Mouse (Mus musculus) c-Kit-positive CD71-positive TER-119-negative erythroid progenitor cells, embryonic 14.5 days (primary cell): ENCODE data around the gene Rpa3.

ENCODE experiments used
- DNase-seq: peaks from one replicate; pipeline ENCODE4 v3.0.0-alpha.2; 2013; ENCODE audit warnings: low read depth

Gene Rpa3

DNA sequence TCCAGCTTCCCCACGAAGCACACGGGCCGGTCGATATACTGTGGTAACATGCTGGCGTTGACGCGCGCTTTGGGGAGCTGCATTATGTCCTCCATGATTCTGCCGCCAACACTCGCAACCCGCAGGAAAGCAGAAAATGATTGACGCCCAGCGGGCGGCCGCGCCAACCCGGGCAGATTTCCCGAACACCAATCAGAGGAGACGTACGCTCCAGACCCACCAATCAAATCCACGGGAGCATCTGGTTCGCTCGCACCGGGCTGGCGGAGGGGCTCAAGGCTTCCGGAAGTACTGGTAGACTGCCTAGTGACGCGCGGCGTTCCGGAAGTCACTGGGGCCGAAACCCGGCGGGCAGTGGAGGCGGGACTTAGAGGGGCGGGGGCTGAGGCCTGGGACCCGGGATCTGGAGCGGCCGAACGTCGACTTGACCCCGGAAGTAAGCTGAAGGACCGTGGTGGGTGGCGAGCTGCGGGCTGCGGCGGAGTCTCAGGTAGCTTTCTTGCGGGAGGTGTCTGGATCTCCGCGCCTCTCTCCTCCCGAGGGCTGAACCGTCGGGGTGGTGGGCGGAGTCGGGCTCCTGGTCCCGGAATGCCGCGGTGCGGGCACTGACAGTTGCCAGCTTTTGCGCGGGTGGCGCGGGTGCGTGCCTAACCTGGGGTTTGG is at the start of gene Rpa3, which contains the start of the genes Umad1 and Gm45062:
Gene Rpa3, minus strand, starts transcription at position 170 of the 663 bp plus-strand sequence.
Gene Umad1, plus strand, starts transcription at position 285 of the 663 bp plus-strand sequence.
Gene Gm45062, plus strand, starts transcription at position 447 of the 663 bp plus-strand sequence.
- DNase-seq: peak; percentile 98

DNA sequence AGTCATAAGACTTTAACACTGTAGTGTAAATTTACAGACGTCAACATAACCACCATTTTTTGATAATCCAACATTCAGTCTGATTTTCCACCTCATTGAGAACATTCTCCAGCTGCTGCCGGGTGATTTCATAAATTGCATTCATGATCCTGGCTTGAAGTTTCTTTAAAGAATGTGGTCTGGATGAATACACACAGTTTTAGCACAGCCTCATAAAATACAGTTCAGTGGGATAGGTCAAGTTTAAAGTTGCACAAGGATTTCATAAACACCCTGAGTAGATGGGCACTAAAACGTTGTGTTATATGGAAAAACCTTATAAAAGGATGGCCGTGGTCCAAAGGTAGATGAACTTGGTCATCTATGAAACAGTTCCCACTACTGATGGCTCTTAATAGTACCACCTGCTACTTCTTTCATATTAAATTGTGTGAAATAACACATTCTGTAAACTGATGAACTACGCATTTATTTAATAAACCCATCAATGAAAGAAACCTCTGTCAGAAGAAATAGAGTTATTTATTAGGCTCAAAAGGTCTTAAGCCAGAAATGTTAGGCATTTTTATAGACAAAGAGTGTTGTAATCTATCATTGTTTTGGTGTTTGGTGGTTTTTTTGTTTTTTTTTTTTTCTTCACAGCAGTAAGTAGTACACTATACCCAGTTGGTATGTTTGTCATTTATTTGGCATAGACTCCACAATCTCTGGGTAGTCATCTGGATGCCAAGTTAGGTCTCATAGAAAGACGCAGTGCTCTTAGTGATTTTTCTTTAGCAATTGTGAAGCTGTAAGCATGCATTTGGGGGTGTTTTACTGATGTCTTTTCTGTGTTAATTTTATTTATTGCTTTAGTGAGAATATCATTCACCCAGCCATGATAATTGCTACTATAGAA is 49.2 kb upstream of the Rpa3 start:
- no peak for DNase-seq

DNA sequence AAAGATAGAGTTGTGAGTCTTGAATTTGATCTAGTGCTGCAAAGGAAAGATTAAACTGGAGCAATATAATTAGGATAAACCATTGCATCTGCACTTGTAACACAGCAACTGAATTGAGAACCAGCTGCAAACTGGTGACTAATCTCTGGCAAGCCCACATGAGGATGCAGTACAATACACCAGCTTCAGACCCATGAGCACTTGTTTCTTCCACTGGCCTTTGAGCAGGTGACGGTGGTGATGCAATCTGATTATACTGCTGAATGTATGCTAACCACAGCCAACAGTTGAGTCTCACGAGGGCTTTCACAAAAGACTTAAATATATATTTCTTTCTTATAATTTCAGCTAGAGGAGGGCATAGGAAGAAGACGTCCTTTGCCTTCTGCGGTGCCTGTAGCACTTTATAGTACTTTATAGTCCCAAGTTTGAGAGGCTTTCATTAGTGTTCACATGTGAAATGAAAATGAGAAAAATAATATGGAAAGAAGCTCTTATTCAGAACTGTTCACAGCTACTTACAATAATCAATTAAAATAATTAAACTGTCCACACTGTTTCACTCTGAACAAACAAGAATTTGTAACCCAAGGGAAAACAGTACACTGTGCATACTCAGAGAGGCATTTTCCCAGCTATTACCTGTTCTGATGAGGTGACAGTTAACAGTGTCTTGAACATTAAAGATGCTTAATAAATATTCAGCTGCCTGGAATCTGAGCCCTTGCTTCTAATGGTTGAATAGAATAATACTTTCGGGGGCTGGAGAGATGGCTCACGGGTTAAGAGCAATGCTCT is 40.3 kb upstream of the Rpa3 start:
- no peak for DNase-seq

GRCm38 (mm10) chr6:8294048-8294784 is 35.2 kb upstream of the Rpa3 start:
- DNase-seq: no peak

- DNase-seq: no peak
Observed at GRCm38 (mm10) chr6:8288755-8289580, 30.0 kb upstream of the Rpa3 start.

DNA sequence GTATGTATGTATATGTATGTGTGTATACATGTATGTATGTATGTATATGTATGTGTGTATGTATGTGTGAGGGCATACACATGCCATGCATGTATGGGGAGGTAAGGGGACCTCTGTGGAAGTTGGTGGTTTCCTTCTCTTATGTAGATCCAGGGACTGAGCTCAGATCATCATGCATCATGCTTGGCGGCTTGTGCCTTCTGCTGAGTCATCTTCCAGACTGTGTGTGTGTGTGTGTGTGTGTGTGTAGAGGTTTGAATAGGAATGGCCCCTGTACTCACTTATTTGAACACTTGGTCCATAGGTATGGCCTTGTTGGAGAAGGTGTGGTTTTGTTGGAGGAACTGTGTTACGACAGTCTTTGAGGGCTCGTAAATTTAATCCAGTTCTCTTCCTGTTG is 27.2 kb upstream of the Rpa3 start:
- no peak for DNase-seq

DNA sequence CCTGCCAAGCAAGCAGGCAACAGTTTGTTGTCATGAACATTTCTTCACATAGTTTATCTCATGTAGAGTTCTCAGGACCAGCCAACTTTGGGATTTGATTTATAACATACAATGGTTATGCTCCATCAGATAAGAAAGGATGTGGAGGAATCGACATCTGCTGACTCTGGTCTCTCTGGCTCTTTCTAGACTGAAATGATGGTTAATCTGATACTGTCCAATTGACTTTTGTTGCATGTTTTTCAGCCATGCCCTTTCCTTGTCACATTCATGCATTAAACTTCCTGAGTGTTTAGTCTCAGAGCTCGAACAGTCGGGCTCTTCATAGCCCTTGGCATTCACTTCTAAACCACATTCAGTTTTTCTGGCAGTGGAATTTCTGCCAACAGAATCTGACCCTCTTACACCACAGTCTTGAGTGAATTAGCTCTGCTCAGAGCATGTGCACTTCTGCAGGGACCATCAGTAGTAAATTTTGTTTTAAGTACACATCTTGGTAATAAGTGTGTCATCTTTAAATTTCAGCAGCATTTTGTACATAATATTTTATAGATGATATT is 26.5 kb upstream of the Rpa3 start:
- DNase-seq: no peak

GRCm38 (mm10) chr6:8283255-8283654 is 24.3 kb upstream of the Rpa3 start:
- DNase-seq: no peak

DNA sequence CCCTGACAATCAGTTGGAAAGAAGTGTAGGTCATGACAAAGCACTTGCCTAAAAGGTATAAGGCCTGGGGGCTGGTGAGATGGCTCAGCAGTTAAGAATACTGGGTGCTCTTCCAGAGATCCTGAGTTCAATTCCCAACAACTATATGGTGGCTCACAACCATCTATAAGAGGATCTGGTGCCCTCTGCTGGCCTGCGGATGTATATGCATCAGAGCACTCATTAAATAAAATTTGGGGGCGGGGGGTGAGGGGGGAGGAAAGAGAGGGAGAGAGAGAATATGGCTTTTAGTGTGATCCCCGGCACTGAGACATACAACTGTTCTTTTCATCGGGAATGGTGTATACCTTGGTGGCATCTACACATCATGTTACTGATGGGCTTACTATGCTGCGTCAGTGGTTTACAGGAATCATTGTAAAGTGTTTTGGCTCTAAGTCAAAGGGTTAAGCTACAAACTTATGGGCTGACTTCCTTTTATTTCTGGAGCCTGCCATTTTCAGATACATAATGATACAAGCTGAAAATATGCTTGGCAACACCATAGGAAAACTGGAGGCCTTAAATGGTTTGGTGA is 19.5 kb upstream of the Rpa3 start:
- DNase-seq: peak; percentile 33

DNA sequence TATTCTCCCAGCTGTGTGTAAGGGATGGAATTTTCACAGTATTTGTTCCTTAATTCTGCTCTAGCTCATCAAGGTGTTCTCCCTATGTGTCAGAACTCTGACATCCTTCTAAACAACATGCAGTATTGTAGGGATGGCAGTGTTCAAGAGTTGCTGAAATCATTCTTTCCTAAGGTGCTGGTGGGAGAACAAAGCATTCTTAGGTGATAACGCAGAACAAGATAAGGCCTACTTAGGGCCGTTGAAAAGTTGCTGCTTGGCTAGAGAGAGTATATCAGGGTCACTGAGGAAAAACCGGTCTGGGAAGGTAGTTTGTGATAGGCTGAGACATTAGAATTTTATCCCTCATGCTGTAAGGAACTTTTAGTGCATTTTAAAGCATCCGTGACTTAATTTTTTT is 17.5 kb upstream of the Rpa3 start:
- no peak for DNase-seq

- peak; percentile 71 for DNase-seq
Observed at GRCm38 (mm10) chr6:8275098-8275497, 16.1 kb upstream of the Rpa3 start.

DNA sequence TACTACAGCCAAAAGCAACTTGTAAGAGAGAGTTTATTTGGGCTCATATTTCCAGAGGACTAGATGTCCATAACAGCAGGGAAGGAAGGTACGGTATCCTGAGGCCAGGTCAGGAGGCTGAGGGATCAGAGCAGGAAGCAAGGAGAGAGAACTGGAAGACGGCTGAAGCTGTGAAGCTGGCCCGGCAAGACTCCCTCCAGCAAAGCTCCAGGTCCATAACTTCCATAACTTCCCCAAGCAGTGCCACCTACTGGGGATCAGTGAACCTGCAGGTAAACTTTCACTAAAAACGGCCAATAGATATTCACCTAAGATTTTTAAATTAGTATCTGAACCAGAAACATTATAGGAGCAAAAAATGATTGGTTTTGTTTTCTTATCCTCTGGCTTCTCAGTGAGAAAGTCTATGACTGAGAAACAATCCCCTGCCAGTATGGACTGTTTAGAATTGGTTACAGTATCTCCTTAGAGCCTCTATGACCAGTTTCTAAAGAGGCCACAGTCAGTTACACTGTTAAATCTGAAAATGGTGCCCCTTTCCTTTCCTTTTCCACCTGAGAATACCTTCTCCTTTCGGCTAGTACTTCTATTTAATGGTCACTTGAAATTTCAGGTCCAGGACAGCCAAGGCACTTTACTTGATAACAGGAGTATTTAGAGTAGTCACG is 15.5 kb upstream of the Rpa3 start:
- peak; percentile 49 for DNase-seq

GRCm38 (mm10) chr6:8271047-8271446 is 12.1 kb upstream of the Rpa3 start:
- no peak for DNase-seq

DNA sequence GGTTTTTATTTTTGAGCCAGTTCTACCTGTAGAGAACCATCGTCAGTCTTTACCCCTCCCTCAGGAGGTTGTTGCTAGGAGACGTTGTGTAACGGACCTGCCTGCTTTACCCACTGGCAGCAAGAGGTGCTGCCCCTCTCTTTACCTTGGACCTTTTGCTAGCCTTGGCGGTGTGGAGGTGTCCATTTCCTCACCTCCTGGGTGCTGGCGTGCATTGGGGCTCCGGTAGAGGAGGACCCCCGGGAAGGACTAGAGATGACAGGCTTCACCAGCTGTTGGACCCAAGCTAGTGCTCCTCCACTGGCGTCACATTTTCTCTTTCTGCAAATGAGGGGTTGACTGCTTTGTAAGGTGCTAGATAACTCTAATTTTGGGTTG is 683 bp upstream of the Rpa3 start:
- DNase-seq: no peak

DNA sequence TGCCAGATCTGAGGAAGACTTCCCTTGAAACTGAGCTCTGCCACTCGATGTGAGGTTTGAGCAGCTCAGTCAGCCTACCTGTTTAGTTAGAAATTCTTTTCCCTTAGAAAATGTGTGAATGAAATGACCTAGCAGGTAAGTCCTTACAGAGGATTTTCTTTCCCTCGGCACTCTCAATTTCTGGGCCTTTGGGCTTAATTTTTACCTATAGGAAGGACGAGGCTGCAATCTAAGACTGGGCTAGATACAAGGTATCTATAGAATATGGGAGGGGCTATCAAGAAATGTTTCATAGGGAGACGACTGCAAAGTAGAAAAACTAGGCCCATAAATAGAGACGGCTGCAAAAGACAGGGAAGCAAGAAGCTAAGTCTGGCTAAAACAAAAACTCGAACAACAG is 657 bp downstream of the Rpa3 start:
- peak; percentile 20 for DNase-seq

- no peak for DNase-seq
Observed at GRCm38 (mm10) chr6:8228596-8228995, 30.4 kb downstream of the Rpa3 start.

DNA sequence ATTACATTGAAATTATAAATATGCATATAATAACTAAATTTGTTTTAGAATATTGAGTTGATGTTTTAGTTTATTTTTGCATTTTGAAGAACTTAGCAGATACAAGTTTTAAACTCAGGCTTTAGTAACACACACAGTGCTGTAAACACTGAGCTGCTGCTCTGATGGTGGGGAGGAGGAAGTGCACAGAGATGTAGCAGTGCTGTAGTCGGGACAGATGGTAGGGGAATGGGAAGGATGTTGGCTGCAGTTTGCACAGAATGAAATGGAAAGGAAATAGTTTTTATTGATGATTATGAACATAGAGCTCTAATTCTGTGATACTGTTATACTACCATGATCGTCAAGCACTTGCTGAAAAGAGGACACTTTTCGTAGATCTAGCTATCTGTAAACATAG is 31.9 kb downstream of the Rpa3 start:
- DNase-seq: no peak

DNA sequence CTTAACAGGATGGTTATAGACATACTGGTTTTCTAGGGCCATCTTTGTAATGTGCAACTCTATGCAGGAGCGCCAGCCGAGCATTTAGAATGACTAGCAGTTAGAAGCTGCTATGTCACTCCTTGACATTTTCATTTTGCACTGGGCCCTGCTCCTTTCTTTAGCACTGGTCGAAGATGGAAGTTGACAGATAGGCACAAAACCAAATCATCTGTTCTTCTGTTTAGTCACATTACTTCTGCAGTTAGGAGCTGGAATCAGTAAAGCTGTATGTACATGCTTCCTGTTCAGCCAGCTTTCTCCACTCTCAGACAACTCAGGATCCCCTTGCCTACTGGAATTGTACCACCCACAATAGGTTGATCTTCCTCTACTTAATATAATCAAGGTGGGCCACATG is 48.3 kb downstream of the Rpa3 start:
- peak; percentile 19 for DNase-seq

- DNase-seq: no peak
Observed at GRCm38 (mm10) chr6:8209866-8210186, 49.1 kb downstream of the Rpa3 start.
